Mouse (Mus musculus): ENCODE measurements around the gene Gkn1. TPM values are rescaled to one million over a fixed set of nuclear protein-coding genes. Genes with fewer than 3 reads are reported as not detected.

Gene Gkn1
- polyA plus RNA-seq (2015; fragmentation: Nextera tagmentation; extraction: Ambion mirVana), result not detected in 2 replicates

DNA sequence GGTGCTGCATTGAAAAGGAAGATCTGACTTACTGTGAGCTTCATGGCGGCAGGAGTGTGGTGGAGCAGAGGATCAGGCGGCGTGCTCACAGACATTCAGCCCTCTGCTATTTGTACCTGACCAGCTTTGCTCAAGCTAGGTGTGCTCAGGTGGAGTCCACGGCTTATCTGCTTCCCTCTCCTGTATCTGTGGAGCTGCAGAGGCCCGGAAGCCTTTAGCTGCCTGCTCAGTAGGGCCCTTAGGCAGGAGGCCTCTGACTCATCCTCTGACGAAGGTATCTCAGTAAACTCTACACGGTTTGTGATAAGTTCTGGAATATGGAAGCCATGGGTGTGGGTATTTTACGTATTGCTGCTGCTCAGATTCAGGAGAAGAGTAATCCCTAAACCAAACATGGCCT is at the start of gene Gkn1:
Gene Gkn1 (minus strand): TSS at position 114 of the 400 bp plus-strand sequence.
- WGBS, result 93% methylated on average over 8 of the region's 8 CpGs
- DNase-seq (ENCODE audit: low spot score), result no peak
- no peak within 1 kb of the TSS for H3K4me2 ChIP-seq (ENCODE audit: low read length)
- H3K27ac ChIP-seq, result no peak within 1 kb of the TSS
- H3K4me1 ChIP-seq (replicated peaks; ENCODE audit: insufficient read depth, low read length), result no peaks in the 10 kb centered on the region
- no peak within 1 kb of the TSS for H3K4me3 ChIP-seq (replicated peaks; ENCODE audit: low read depth, low read length)
- no peak for TF ChIP-seq CTCF (IDR thresholded peaks at IDR 0.05; ENCODE audit: low read depth)
- ATAC-seq (replicated peaks; ENCODE audit: low FRiP score, low read depth), result no peak
- H3K9me3 ChIP-seq (replicated peaks; ENCODE audit: low read length), result no peaks in the 10 kb centered on the region
- no peak within 1 kb of the TSS for H3K9ac ChIP-seq (ENCODE audit: low read depth, low read length)
- no peaks in the 10 kb centered on the region for H3K27me3 ChIP-seq (ENCODE audit: insufficient read depth, low read length)
- H3K36me3 ChIP-seq (ENCODE audit: insufficient read depth, low read length), result no peaks in the 10 kb centered on the region

DNA sequence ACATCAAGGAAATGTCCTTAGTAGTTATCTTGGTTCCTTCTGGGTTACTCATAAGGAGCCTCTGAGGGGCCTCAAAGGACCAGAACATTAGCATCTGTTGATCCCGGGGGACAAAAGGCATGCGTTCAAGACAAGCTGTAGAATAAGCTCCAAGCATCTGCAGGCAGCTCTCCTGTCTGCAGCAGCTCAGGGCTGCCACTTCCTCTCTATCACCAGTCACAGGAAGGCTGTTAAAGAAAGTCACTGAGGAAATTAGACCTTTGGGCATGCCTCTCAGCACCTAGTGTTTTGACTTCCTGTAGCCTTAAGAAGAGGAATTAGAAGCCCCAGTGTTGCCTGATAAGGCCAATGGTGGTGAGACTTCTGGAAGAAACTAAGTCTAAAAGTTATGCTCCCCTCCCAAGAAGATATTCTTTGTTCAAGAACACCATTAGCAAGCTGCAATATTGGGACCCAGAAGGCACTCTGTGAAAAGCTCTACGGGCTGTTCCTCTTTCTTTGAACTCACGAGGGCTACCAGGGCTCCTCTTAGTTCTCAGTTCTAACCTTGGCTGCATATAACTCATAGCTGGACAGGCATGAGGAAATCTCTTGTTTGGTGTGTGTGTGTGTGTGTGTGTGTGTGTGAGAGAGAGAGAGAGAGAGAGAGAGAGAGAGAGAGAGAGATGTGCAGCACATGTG is 49.3 kb upstream of the Gkn1 start:
- ATAC-seq (replicated peaks; ENCODE audit: low FRiP score, low read depth), result no peak
- H3K36me3 ChIP-seq (ENCODE audit: insufficient read depth, low read length), result no peaks in the 10 kb centered on the region
- no peak for TF ChIP-seq CTCF (IDR thresholded peaks at IDR 0.05; ENCODE audit: low read depth)
- WGBS, result 53% methylated on average over 4 of the region's 4 CpGs
- H3K9me3 ChIP-seq (replicated peaks; ENCODE audit: low read length), result no peaks in the 10 kb centered on the region
- H3K4me3 ChIP-seq (replicated peaks; ENCODE audit: low read depth, low read length), result no peak overlapping the region
- no peak overlapping the region for H3K27ac ChIP-seq
- H3K27me3 ChIP-seq (ENCODE audit: insufficient read depth, low read length), result 0 out of 2 replicates have a peak, but pooled peaks cover 3% of the 10 kb centered on the region
- no peaks in the 10 kb centered on the region for H3K4me1 ChIP-seq (replicated peaks; ENCODE audit: insufficient read depth, low read length)
- no peak for DNase-seq (ENCODE audit: low spot score)
- no peak overlapping the region for H3K4me2 ChIP-seq (ENCODE audit: low read length)
- no peak overlapping the region for H3K9ac ChIP-seq (ENCODE audit: low read depth, low read length)

GRCm38 (mm10) chr6:87399137-87399536 is 48.4 kb upstream of the Gkn1 start:
- H3K4me3 ChIP-seq (replicated peaks; ENCODE audit: low read depth, low read length), result no peak overlapping the region
- no peak for ATAC-seq (replicated peaks; ENCODE audit: low FRiP score, low read depth)
- H3K9me3 ChIP-seq (replicated peaks; ENCODE audit: low read length), result no peaks in the 10 kb centered on the region
- peak; percentile 85 for DNase-seq (ENCODE audit: low spot score)
- no peaks in the 10 kb centered on the region for H3K4me1 ChIP-seq (replicated peaks; ENCODE audit: insufficient read depth, low read length)
- H3K36me3 ChIP-seq (ENCODE audit: insufficient read depth, low read length), result no peaks in the 10 kb centered on the region
- H3K27ac ChIP-seq, result no peak overlapping the region
- WGBS, result 1% methylated on average over 5 of the region's 5 CpGs
- H3K9ac ChIP-seq (ENCODE audit: low read depth, low read length), result no peak overlapping the region
- H3K27me3 ChIP-seq (ENCODE audit: insufficient read depth, low read length), result 0 out of 2 replicates have a peak, but pooled peaks cover 3% of the 10 kb centered on the region
- H3K4me2 ChIP-seq (ENCODE audit: low read length), result no peak overlapping the region
- TF ChIP-seq CTCF (IDR thresholded peaks at IDR 0.05; ENCODE audit: low read depth), result peak; percentile 99

DNA sequence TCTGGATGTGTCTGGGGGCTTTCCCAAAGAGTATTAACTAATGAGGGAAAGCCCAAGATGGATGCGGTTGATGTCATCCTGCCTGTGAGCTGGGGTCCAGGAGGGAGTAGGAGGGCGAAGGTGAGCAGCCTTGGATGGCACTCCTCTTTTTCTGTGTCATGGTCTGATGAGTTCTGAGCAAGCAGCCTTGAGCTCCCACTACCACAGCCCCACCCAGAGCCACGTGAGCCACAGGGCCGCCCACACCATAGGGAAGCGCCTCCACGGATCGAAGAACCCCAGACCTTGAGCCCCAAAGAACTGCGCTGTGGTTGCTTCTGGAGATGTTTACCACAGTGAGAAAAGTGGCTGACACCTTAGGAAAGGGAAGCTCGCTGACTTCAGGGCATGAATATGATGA is 44.0 kb upstream of the Gkn1 start:
- Histone ChIP-seq H3K36me3 (ENCODE audit: insufficient read depth, low read length) (no peaks in the 10 kb centered on the region), H3K4me3 (replicated peaks; ENCODE audit: low read depth, low read length) (no peak overlapping the region), H3K27me3 (ENCODE audit: insufficient read depth, low read length) (0 out of 2 replicates have a peak, but pooled peaks cover 3% of the 10 kb centered on the region), H3K4me2 (ENCODE audit: low read length) (no peak overlapping the region), H3K27ac (no peak overlapping the region), H3K9ac (ENCODE audit: low read depth, low read length) (no peak overlapping the region), H3K4me1 (replicated peaks; ENCODE audit: insufficient read depth, low read length) (0 out of 2 replicates have a peak, but pooled peaks cover 2% of the 10 kb centered on the region), H3K9me3 (replicated peaks; ENCODE audit: low read length) (no peaks in the 10 kb centered on the region)
- DNase-seq (ENCODE audit: low spot score) (peak; percentile 18), ATAC-seq (replicated peaks; ENCODE audit: low FRiP score, low read depth) (peak; percentile 66)
- no peak for TF ChIP-seq CTCF (IDR thresholded peaks at IDR 0.05; ENCODE audit: low read depth)
- 71% methylated on average over 9 of the region's 9 CpGs for WGBS

GRCm38 (mm10) chr6:87393466-87394205 is 42.9 kb upstream of the Gkn1 start:
- DNase-seq (ENCODE audit: low spot score) (no peak), ATAC-seq (replicated peaks; ENCODE audit: low FRiP score, low read depth) (peak; percentile 72; the same call in 1 of the 2 replicates)
- Histone ChIP-seq H3K4me2 (ENCODE audit: low read length) (no peak overlapping the region), H3K9me3 (replicated peaks; ENCODE audit: low read length) (no peaks in the 10 kb centered on the region), H3K27me3 (ENCODE audit: insufficient read depth, low read length) (0 out of 2 replicates have a peak, but pooled peaks cover 3% of the 10 kb centered on the region), H3K9ac (ENCODE audit: low read depth, low read length) (no peak overlapping the region), H3K36me3 (ENCODE audit: insufficient read depth, low read length) (no peaks in the 10 kb centered on the region), H3K4me3 (replicated peaks; ENCODE audit: low read depth, low read length) (no peak overlapping the region), H3K4me1 (replicated peaks; ENCODE audit: insufficient read depth, low read length) (0 out of 2 replicates have a peak, but pooled peaks cover 2% of the 10 kb centered on the region), H3K27ac (no peak overlapping the region)
- 48% methylated on average over 8 of the region's 8 CpGs for WGBS
- TF ChIP-seq CTCF (IDR thresholded peaks at IDR 0.05; ENCODE audit: low read depth), result no peak

- H3K36me3 ChIP-seq (ENCODE audit: insufficient read depth, low read length), result no peaks in the 10 kb centered on the region
- no peaks in the 10 kb centered on the region for H3K27me3 ChIP-seq (ENCODE audit: insufficient read depth, low read length)
- DNase-seq (ENCODE audit: low spot score) (peak; percentile 18), ATAC-seq (replicated peaks; ENCODE audit: low FRiP score, low read depth) (no peak)
- 22% methylated on average over 5 of the region's 5 CpGs for WGBS
- no peak overlapping the region for H3K9ac ChIP-seq (ENCODE audit: low read depth, low read length)
- H3K9me3 ChIP-seq (replicated peaks; ENCODE audit: low read length), result no peaks in the 10 kb centered on the region
- H3K27ac ChIP-seq, result no peak overlapping the region
- H3K4me3 ChIP-seq (replicated peaks; ENCODE audit: low read depth, low read length), result no peak overlapping the region
- no peak overlapping the region for H3K4me2 ChIP-seq (ENCODE audit: low read length)
- 0 out of 2 replicates have a peak, but pooled peaks cover 2% of the 10 kb centered on the region for H3K4me1 ChIP-seq (replicated peaks; ENCODE audit: insufficient read depth, low read length)
- TF ChIP-seq CTCF (IDR thresholded peaks at IDR 0.05; ENCODE audit: low read depth), result no peak
These were observed 38.8 kb upstream of the Gkn1 start for GRCm38 (mm10) chr6:87389455-87389989.

All from kidney, postnatal 0 days (tissue).